Mouse (Mus musculus): ENCODE results near the gene Tle4.

The Tle4 gene

GRCm38 (mm10) chr19:14463281-14464079, 134.4 kb downstream of the Tle4 start:
- CTCF ChIA-PET = interaction anchor here (0.7 kb wide), 1 partner anchor 279 kb away, joined by 3 read pairs; no protein-coding TSS in a partner anchor

GRCm38 (mm10) chr19:14453486-14453885, 144.4 kb downstream of the Tle4 start:
- CTCF ChIA-PET = no interaction called here

- CTCF ChIA-PET = no interaction called here
Measured at GRCm38 (mm10) chr19:14451329-14451728, 146.5 kb downstream of the Tle4 start.

- CTCF ChIA-PET = no interaction called here
Measured at GRCm38 (mm10) chr19:14449738-14450137, 148.1 kb downstream of the Tle4 start.

GRCm38 (mm10) chr19:14448586-14448985, 149.3 kb downstream of the Tle4 start:
- CTCF ChIA-PET = no interaction called here

- CTCF ChIA-PET = interaction anchor here (1.0 to 1.1 kb wide), 2 partner anchors 14 to 86 kb away, joined by 3 to 9 read pairs; no protein-coding TSS in a partner anchor
Measured at GRCm38 (mm10) chr19:14447474-14447873, 150.4 kb downstream of the Tle4 start.

- CTCF ChIA-PET = no interaction called here
Measured at GRCm38 (mm10) chr19:14441861-14442260, 156.0 kb downstream of the Tle4 start.

GRCm38 (mm10) chr19:14437226-14437625, 160.6 kb downstream of the Tle4 start:
- CTCF ChIA-PET = interaction anchor here (0.7 kb wide), 3 partner anchors 112 to 130 kb away, joined by 3 to 6 read pairs (median 5); no protein-coding TSS in a partner anchor

GRCm38 (mm10) chr19:14436567-14436966, 161.3 kb downstream of the Tle4 start:
- CTCF ChIA-PET = interaction anchor here (0.7 kb wide), 1 partner anchor 129 kb away, joined by 6 read pairs; no protein-coding TSS in a partner anchor

- CTCF ChIA-PET = no interaction called here
Measured at GRCm38 (mm10) chr19:14435681-14436376, 162.0 kb downstream of the Tle4 start.

GRCm38 (mm10) chr19:14433900-14434299, 164.0 kb downstream of the Tle4 start:
- CTCF ChIA-PET = no interaction called here

- CTCF ChIA-PET = no interaction called here
Measured at GRCm38 (mm10) chr19:14432436-14432835, 165.4 kb downstream of the Tle4 start.

- CTCF ChIA-PET = interaction anchor here (0.6 to 0.8 kb wide), 2 partner anchors 118 to 412 kb away, joined by 4 to 20 read pairs; no protein-coding TSS in a partner anchor
Measured at GRCm38 (mm10) chr19:14426920-14427319, 170.9 kb downstream of the Tle4 start.

GRCm38 (mm10) chr19:14426244-14426868, 171.5 kb downstream of the Tle4 start:
- CTCF ChIA-PET = interaction anchor here (0.6 kb wide), 1 partner anchor 118 kb away, joined by 4 read pairs; no protein-coding TSS in a partner anchor

- CTCF ChIA-PET = no interaction called here
Measured at GRCm38 (mm10) chr19:14425122-14425521, 172.7 kb downstream of the Tle4 start.

- CTCF ChIA-PET = interaction anchor here (0.6 kb wide), 1 partner anchor 9 kb away, joined by 3 read pairs; no protein-coding TSS in a partner anchor
Measured at GRCm38 (mm10) chr19:14424016-14424964, 173.6 kb downstream of the Tle4 start.

- CTCF ChIA-PET = no interaction called here
Measured at GRCm38 (mm10) chr19:14421691-14422090, 176.2 kb downstream of the Tle4 start.

GRCm38 (mm10) chr19:14419886-14420285, 178.0 kb downstream of the Tle4 start:
- CTCF ChIA-PET = no interaction called here

GRCm38 (mm10) chr19:14416845-14417244, 181.0 kb downstream of the Tle4 start:
- CTCF ChIA-PET = no interaction called here

GRCm38 (mm10) chr19:14415996-14416395, 181.9 kb downstream of the Tle4 start:
- CTCF ChIA-PET = no interaction called here

- CTCF ChIA-PET = interaction anchor here (0.7 kb wide), 1 partner anchor 9 kb away, joined by 3 read pairs; no protein-coding TSS in a partner anchor
Measured at GRCm38 (mm10) chr19:14414957-14415356, 182.9 kb downstream of the Tle4 start.
